Mouse (Mus musculus): ENCODE results near the gene 9530053A07Rik.

The 9530053A07Rik gene

DNA sequence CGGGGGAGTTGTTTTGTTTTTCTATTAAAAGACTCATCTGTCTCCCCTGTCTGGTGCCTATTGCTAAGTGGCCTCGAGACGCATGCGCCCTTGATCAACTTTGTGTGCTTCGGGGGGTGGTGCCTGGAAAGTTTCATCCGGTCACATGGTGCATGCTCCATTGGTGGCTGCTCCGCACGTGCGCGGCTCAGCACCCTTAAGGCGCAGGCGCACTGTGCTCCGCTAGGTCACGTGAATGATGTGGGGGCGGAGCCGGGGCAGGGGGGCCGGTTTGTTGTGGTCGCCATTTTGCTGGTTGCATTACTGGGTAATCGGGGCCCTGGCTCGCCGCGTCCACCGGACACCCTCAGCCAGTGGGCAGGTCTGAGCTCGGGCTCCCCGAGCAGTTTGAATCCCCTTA is 50.0 kb downstream of the 9530053A07Rik start, which contains the start of gene Dyrk1b:
Gene Dyrk1b, plus strand, starts transcription at position 242 of the 400 bp plus-strand sequence.
- DNase-seq = peak; percentile 99

DNA sequence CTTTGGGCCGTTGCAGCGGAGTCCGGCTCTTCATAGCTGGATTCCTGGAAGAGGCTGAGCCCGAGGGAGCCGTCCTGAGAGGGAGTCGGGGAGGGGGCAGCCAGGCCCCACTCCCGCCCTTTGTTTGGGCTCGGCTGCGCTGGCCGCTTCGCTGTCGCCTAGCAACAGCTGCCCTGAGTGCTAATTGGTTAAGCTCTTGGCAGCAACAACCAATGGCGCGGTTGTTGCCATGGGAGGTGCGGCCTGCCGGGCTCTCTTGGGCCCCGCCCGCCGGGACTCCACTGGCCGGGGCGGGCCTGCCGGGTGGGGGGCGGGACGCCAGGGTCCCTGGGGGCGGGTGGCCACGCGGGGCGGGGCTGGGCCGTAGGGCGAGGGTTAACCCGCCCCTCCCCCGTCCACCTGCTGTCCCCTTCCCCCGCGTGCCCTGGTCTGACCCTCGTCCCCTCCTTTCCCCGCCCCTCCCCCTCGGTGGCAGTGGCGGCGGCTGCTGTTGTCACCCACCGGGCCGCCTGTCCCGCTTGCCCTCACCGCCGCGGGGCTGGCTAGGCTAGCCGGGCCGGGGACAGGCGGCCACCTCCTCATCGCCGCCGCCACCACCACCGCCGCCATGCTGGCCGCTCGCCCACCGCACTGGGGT is 50.6 kb downstream of the 9530053A07Rik start:
- DNase-seq = peak; percentile 88

DNA sequence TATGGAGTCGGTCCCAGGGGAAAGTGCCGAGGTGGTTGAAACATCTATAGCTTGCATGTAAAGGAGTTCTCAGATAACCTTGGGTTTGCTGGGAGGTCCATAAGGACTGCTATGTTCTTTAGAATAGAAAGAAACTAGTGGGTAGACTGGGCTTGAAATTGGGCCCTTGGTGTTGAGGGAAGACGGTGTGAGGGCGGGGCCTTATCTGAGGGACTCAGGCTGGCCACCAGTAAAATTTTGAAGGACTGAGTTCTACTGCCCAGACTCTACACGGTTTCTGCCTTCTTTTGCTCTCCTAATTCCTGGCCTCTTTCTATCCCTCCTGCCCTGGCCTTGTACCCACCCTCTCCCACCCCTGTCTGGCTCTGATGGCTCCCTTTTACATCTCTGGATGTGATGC is 51.6 kb downstream of the 9530053A07Rik start:
- no peak for DNase-seq

DNA sequence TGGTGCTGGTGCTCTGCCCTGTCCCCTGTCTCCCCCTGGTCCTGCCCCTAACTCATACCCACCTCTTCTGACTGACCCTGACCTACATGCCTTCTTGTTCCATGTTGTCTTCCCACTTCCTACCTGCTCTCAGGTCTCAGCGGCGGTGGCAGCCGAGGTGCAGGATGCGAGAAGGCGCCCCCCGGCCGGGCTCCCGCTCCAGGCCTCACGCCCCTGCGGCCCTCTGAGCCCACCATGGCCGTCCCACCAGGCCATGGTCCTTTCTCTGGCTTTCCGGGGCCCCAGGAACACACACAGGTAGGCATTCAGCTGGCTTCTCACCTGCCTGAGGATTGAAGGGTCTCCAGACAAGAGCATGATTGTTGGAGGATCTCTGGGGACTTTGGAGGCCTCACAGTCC is 52.1 kb downstream of the 9530053A07Rik start:
- no peak for DNase-seq

DNA sequence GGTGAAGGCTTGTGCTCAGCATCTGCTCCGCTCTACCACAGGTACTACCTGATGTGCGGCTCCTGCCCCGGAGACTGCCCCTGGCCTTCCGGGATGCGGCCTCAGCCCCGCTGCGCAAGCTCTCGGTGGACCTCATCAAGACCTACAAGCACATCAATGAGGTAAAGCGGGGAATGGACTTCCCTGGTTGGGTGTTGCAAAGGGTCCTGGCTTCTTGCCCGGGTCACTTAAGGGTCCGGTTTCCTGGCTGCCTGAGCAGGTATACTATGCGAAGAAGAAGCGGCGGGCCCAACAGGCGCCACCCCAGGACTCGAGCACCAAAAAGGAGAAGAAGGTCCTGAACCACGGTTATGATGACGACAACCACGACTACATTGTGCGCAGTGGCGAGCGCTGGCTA is 53.1 kb downstream of the 9530053A07Rik start:
- DNase-seq = no peak

DNA sequence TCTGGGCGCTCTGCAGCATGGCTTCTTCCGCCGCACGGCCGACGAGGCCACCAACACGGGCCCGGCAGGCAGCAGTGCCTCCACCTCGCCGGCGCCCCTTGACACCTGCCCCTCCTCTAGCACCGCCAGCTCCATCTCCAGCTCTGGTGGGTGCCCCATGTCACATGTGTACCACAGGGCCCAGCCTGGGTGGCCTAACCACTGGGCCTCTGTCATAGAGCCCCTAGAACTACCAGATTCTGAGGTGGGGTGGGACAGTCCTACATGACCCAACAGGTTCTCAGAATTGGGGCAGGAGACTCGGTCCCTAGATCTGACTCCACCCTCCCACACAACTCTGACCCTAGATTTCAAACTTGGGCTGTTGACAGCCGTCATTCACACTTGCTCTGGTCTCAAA is 56.6 kb downstream of the 9530053A07Rik start:
- DNase-seq = no peak

DNA sequence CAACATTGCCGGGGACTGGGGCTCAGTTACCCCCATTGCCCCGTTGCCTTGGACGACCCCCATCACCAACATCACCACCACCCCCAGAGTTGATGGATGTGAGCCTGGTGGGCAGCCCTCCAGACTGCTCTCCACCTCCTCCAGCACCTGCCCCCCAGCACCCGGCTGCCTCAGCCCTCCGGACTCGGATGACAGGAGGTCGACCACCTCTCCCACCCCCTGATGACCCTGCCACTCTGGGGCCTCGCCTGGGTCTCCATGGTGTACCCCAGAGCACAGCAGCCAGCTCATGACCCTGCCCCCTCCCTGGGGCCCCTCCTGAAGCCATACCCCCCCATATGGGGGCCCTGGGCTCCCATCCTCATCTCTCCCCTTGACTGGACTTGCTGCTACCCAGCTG is 57.4 kb downstream of the 9530053A07Rik start:
- no peak for DNase-seq

DNA sequence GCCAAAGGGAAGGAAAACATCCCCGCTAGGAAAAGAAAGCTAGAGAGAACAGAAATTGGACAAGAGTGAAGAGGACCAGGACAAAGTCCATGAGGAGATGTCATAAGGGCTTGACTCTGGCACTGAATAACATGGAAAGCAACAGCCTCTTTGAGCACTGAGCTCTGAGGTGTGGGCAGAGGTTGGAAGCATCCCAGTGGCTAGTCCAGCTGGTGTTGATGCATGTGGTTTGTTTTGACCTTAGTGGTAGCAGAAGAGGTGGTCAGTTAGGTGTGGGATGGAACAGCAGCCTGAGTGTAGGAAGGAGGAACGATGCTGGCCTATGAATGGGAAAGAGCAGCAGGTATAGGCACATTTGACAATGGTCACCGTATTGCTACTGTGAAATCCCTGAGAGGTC is 62.2 kb downstream of the 9530053A07Rik start:
- DNase-seq = no peak

DNA sequence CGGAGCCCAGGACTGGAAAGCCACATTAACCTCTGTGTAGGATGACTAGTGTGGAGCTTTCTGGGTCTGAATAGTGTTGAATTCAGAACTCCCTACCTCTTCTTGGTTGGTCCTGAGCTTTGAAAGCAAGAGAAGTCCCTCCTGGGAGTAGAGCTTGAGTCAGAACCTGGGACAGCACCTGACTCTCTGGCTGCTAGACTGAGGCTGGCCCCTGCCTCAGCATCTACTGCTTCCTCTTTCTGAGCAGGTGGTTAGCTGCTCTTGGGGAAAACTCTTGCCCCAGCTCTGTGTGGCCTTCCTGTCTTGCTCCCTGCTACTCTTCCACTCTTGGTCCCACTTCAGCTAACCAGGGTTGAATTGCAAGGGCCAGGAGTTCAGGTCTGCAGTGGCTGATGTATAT is 62.6 kb downstream of the 9530053A07Rik start:
- DNase-seq = peak; percentile 28 to 29

DNA sequence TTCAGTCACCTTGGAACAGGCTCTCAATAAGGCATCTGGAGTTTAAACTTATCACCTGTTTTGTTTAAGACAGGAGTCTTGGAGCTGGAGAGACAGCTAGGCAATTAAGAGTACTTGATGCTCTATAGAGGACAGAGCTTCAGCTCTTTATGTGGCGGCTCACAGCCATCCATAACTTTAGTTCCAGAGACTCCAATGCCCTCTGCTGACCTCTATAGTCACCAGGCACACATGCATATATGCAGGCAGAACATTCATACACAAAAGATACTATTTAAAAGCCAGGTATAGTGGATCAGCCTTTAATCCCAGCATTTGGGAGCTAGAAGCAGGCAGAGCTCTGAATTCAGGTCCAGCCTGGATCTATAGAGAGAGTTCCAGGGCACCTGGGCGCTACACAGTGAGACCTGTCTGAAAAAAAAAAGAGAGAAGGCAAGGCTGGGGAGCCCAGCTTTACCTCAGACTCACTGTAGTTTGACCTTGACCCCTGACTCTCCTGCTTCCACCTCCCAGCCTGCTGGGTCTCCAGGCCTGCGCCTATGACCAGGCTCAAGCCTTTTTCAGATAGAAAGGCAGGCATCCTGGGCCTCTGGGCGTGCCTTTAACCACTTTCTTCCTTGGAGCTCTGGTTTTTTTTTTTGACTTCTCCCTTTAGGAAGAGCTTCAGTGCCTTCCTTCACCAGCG is 66.3 kb downstream of the 9530053A07Rik start:
- no peak for DNase-seq

DNA sequence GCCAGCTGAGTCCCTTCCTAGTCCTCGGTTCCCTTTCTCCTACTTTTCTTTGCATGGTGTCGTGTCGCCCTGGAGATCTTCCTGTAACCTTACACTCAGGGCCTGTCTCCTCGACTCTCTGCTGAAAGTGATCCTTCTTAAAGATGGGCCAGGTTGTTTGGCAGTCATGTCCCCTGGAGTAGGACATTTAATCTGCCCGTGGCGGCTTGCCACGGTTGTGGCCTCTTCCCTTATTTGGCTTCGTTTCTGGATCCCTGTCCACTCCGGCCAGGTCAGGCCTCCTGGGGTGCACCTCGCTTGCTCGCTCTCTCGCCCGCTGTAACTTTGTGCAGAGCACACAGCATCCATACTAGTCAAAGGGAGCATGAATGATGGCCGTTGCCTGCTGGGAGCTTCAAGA is 67.3 kb downstream of the 9530053A07Rik start:
- DNase-seq = no peak

DNA sequence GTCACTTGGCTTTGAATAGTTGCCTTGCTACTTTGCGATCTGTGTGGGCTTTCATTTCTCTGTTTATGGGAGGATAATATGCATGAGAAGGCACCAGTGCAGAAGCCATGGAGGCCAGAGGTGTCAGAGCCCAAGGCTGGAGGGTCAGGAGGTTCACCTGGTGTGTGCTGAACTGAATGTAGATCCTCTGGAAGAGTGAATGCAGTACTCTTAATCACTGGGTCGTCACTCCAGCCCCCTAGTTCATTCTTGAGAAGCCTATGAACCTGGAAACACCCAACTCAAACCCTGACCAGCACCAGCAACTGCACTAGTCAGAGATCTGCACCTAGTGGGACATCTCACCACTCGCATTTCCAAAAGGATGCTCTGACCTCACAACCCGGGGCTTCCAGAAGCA is 69.8 kb downstream of the 9530053A07Rik start:
- no peak for DNase-seq

DNA sequence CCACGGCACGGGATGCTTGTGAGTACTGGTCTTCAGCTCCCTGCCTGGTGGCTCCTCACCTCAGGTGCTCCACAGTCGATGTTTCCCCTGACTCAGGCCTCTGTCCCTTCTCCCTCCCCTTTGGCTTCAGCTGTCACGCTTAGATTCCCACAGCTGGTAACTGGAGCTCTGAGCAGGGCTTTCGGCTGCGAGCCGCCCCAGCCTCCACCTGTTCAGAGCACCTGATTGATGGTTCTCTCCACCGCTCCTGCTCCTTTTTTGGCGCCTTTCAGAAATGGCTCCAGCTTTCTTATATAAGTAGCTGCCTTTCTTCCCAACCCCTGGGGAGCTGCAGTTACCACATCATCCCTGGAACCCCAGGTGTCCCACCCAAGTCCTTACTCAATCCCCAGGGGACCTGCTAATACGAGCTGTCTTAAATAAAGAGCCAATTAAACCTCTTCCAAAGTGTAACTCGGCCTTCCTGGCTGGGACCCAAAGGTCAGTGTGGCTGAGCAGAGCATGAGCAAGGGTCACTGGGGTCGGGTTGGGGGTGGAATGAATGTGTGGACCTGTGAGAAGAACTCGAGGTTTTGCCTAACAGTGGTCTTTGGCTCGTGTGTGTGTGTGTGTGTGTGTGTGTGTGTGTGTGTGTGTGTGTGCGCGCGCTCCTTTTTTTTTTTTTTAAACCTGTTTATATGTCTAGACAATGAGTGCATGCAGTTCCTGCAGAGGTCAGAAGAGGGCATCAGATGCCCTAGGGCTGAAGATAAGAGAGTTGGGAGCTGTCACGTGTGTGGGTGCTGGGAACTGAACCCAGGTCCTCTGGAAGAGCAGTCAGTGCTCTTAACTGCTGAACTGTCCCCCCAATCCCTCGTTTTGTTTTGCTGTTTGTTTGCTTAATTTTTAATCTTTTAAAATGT is 74.2 kb downstream of the 9530053A07Rik start:
- DNase-seq = no peak

DNA sequence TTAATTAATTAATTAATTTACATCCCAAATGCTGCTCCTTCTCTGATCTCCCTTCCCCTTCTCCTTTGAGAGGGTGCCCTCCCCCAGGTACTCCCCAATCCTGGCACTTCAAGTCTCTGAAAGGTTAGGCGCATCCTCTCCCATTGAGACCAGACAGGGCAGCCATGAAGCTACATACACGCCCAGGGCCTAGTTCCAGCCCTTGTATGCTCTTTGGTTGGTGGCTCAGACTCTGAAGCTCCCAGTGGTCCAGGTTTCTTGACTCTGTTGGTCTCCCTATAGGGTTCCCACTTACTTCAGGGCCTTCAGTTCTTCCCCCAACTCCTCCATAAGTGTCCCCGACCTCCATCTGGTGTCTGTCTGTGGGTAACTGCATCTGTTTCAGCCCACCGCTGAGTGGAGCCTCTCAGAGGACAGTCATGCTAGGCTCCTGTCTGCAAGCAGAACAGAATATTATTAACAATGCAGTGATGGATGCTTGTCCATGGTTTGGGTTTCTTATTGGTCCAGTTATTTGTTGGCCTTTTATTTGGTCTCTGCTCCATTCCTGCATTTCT is 76.9 kb downstream of the 9530053A07Rik start:
- DNase-seq = peak in 1 of 2 experiments; percentile 26

DNA sequence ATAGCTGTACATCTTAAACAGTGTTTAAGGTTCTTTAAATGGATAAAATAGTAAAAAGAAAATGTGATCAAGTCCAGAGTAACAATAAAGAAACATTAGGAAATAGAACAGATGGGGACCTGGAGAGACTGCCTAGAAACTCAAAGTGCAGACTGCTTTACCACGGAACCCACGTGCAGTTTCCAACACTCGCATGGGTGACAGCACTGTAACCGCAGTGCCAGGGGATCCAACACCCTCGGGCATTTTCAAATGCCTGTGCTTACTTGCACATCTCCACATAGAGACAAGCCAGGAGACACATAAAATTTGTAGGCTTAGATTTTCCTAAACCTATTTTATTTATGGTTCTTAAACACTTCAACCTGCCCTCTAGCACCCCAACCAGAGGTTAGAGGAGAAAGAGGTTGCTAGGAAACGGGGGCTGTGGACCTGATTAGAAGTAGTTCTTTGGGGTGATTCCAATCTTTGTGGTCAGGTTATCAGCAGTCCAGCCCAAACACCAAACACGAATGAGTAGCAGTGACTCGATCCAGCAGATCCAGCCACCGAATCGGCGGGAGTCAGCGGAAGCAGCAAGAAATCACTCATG is 79.2 kb downstream of the 9530053A07Rik start:
- no peak for DNase-seq

DNA sequence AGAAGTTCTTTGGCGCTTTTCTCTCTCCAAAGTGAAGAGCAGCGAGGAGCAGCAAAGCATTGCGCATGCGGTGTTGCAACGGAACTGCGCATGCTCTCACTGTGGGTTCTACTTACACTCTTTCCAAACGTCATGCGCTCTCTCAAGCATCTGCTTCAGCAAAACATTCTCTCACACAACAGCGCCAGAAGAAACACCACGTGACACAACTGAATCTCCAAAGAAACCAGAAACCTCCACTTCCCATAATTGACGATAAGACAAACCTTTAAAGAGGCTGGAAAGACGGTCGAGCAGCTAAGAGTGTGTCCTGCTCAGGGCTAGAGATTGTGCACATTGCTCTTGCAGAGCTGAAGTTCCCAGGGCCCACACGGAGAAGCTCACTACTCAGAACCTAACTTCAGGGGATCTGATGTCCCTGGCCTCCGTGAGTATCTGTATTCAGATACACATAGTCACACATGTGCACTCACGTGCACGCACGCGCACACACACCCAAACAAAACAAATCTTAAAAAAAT is 79.8 kb downstream of the 9530053A07Rik start:
- DNase-seq = peak; percentile 39 to 48

DNA sequence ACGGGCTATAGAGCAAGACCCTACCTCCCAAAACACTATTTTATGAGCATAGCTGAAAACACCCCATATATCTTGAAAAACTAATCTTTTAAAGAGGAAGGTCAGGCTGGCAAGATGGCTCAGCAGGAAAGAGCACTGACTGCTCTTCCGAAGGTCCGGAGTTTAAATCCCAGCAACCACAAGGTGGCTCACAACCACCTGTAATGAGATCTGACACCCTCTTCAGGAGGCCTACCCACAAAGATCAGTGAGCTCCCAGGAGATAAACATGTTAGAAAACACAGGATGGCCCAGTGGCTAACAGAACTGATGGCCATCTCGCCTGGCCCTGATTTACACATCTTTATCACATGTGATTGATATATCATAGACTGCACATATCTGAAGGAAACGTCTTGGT is 81.5 kb downstream of the 9530053A07Rik start:
- no peak for DNase-seq

DNA sequence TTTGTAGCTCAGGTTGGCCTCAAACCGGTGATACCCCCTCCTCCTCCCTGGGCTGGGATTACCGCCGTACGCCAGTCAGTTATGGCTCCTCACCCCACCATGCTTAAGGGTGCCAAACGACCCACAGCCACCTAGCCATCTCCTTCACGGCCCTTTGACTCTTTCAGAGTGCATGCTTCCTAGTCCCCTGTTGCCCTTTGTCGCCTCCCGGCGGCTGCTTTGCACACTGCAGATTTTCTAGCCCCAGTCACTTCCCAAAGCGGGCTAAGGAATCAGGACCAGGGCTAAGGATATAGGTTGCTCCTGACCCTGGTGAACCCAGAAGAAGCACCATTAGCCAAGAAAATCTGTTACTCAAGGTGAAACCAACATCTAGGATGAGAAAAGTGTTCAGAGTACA is 84.9 kb downstream of the 9530053A07Rik start:
- peak; percentile 68 to 69 for DNase-seq
